Mouse (Mus musculus): ENCODE data around the gene Olfr95. TPM values are rescaled to one million over a fixed set of nuclear protein-coding genes. Genes with fewer than 3 reads are reported as not detected.
A peak's percentile ranks its signal among the peaks of the same experiment; 100 is the strongest.

Olfr95 gene
- polyA plus RNA-seq, 1 experiment from 2014 or later = not detected

DNA sequence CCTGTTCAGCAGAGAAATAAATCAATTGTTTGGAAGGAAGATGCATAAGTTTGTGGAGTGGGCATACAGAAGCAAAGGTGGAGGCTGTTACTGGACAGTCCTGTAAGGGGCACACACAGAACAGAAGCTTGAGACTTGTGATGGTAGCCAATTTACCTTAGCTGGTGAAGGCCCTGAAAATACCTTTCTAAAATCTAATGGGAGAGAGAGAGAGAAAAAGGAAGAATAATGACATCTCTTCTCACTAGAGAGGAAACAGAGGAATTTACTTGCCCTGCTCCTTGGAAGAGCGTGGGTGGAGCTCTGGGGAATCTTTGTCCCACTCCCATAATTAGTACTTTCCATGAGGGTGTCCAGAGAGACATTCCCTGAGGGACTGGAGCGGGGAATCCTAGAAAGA lies 12.0 kb downstream of the Olfr95 start, which contains the start of gene Olfr94:
Gene Olfr94, minus strand, starts transcription at position 101 of the 400 bp plus-strand sequence.
- Histone ChIP-seq H3K4me2 (no peak within 1 kb of the TSS), H3K27me3 (replicated peaks) (peaks cover 12% of the 10 kb centered on the region; the same call in 1 of the 2 replicates), H3K27ac (no peak within 1 kb of the TSS), H3K36me3 (replicated peaks) (no peaks in the 10 kb centered on the region), H3K9me3 (no peaks in the 10 kb centered on the region), H3K9ac (no peak within 1 kb of the TSS), H3K4me1 (peaks cover 7% of the 10 kb centered on the region; the same call in 1 of the 2 replicates), H3K4me3 (no peak within 1 kb of the TSS)
- ATAC-seq (replicated peaks) = no peak
- 80% methylated on average over 2 of the region's 2 CpGs for WGBS

DNA sequence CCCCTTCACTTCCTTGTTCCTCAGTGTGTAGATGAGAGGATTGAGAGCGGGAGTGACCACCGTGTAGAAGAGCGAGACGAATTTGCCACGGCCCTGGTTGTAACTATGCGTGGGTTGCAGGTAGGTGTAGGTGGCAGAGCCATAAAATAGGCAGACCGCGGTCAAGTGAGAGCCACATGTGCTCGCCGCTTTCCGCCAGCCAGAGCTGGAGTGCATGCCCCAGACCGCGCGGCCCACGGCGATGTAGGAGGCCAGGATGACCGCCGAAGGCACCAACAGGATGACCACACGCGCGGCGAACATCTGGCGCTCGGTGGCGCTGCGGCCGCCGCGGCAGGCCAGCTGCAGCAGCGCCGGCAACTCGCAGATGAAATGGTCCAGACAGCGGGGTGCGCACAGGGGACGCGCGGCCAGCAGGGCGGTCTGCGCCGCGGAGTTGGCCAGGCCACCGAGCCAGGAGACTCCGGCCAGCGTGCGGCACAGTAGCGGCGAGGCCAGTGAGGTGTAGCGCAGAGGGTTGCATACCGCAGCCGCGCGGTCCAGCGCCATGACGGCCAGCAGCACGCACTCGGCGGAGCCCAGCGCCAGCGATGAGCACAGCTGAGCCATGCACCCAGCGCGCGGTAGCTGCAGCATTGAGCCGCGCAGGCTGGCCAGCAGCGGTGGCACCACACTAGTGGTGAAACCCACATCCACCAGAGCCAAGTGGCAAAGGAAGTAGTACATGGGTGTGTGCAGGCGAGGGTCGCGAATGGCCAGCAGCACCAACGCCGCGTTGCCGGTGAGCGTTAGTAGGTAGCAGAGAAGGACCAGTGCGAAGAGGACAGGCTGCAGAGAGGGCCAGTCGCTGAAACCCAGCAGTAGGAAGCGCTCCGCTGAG lies 15.8 kb downstream of the Olfr95 start:
- H3K27me3 ChIP-seq (replicated peaks) = peaks cover 12% of the 10 kb centered on the region; the same call in 1 of the 2 replicates
- H3K4me2 ChIP-seq = peak overlapping the region; percentile 91
- WGBS = under 1% methylated on average over 77 of the region's 77 CpGs
- H3K4me3 ChIP-seq = peak overlapping the region; percentile 75
- H3K4me1 ChIP-seq = peaks cover 7% of the 10 kb centered on the region; the same call in 1 of the 2 replicates
- H3K36me3 ChIP-seq (replicated peaks) = no peaks in the 10 kb centered on the region
- H3K9ac ChIP-seq = peak overlapping the region; percentile 73
- H3K27ac ChIP-seq = peak overlapping the region; percentile 78
- ATAC-seq (replicated peaks) = peak; percentile 94
- H3K9me3 ChIP-seq = no peaks in the 10 kb centered on the region

DNA sequence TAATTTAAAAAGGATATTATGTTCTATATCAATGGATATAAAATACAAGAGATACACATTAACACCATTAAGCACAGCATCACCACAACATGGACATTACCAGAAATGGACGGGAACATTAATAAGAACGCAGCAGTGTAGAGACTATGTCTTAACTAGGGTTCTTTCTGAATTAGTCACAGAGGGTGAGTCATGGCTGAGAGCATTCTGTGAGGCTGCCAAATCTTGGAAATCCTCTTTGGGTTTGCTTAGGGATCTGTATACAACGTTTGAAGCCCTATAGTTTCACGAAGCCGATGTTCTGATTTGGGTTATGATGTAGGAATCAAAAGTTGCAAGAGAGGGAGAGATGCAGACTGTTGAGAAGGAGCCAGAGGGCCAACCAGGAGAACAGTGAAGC lies 18.1 kb downstream of the Olfr95 start:
- whole genome bisulfite sequencing = 90% methylated on average over 5 of the region's 5 CpGs
- Histone ChIP-seq H3K27ac (no peak overlapping the region), H3K36me3 (replicated peaks) (no peaks in the 10 kb centered on the region), H3K9ac (no peak overlapping the region), H3K4me1 (peaks cover 7% of the 10 kb centered on the region; the same call in 1 of the 2 replicates), H3K4me3 (no peak overlapping the region), H3K4me2 (no peak overlapping the region), H3K9me3 (no peaks in the 10 kb centered on the region), H3K27me3 (replicated peaks) (peaks cover 12% of the 10 kb centered on the region; the same call in 1 of the 2 replicates)
- no peak for ATAC-seq (replicated peaks)

DNA sequence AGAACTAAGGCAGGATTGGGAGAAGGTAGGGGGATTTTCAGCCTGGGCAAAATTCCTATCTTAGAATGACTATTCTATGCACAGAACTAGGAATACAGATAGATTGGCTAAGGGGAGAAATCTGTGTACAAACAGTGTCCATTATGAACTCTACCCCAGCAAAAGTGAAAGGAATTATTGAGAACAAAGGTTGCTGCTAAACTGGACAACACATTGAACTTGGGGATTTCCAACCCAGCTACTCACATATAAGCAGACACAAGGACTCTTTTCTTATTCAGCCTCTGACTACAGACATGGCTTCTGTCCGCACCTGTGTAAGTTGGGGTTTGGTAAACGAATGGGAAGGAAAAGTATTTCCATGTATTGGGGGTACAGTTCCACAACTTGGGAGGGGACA lies 19.3 kb downstream of the Olfr95 start, which contains the start of gene Ubd:
Gene Ubd, plus strand, starts transcription at position 237 of the 400 bp plus-strand sequence.
- 90% methylated on average over 2 of the region's 2 CpGs for WGBS
- ATAC-seq (replicated peaks) = no peak
- Histone ChIP-seq H3K4me3 (no peak within 1 kb of the TSS), H3K4me1 (peaks cover 7% of the 10 kb centered on the region; the same call in 1 of the 2 replicates), H3K27me3 (replicated peaks) (peaks cover 10% of the 10 kb centered on the region; the same call in 1 of the 2 replicates), H3K4me2 (no peak within 1 kb of the TSS), H3K36me3 (replicated peaks) (no peaks in the 10 kb centered on the region), H3K9me3 (no peaks in the 10 kb centered on the region), H3K9ac (no peak within 1 kb of the TSS), H3K27ac (no peak within 1 kb of the TSS)

DNA sequence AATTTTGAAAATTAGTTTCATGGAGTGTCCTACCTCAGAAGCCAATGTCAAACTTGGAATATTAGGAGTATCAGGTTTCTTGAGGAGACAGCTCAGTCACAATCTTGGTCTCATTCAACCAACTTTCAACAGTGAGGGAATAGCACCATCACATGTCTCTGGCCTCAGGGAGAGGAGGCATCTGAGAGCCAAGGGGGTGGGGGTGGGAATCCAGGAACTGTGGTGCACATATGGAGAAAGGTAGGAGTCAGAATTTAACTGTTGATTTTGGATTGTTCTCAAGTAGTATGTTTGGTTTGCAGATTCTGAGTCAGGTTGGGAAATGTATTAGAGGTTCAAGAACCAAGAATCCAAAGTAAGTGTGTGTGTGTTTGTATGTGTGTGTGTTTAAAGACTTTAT lies 19.9 kb downstream of the Olfr95 start:
- Histone ChIP-seq H3K4me1 (peaks cover 5% of the 10 kb centered on the region; the same call in 1 of the 2 replicates), H3K27me3 (replicated peaks) (0 out of 2 replicates have a peak, but pooled peaks cover 4% of the 10 kb centered on the region), H3K36me3 (replicated peaks) (no peaks in the 10 kb centered on the region), H3K9me3 (no peaks in the 10 kb centered on the region), H3K9ac (no peak overlapping the region), H3K27ac (no peak overlapping the region), H3K4me2 (no peak overlapping the region), H3K4me3 (no peak overlapping the region)
- ATAC-seq (replicated peaks) = no peak

DNA sequence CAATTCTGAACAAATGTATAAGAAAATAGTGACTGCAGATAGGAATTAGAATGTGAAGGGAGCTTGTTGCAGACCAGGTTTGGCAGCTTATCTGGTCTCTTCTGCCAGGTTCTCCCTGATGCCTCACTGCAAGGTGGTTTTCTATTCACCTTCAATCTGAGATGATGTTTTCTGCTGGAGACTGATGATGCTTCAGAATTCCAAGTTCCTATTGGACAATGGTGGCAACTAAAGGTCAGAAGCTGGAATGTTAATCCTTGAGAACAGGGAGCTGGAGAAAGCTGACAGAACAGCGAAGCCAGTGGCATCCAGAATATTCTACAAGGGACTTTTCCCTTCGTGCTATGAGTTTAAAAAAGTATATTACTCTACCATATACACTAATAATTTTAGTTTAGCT lies 22.2 kb downstream of the Olfr95 start:
- no peaks in the 10 kb centered on the region for H3K27me3 ChIP-seq (replicated peaks)
- ATAC-seq (replicated peaks) = 0 out of 2 replicates have a peak, but pooled peaks have one; percentile 50
- H3K9me3 ChIP-seq = no peaks in the 10 kb centered on the region
- no peak overlapping the region for H3K27ac ChIP-seq
- WGBS = 25% methylated on average over 2 of the region's 2 CpGs
- H3K4me1 ChIP-seq = no peaks in the 10 kb centered on the region
- H3K36me3 ChIP-seq (replicated peaks) = no peaks in the 10 kb centered on the region
- H3K4me3 ChIP-seq = no peak overlapping the region
- no peak overlapping the region for H3K9ac ChIP-seq
- no peak overlapping the region for H3K4me2 ChIP-seq

DNA sequence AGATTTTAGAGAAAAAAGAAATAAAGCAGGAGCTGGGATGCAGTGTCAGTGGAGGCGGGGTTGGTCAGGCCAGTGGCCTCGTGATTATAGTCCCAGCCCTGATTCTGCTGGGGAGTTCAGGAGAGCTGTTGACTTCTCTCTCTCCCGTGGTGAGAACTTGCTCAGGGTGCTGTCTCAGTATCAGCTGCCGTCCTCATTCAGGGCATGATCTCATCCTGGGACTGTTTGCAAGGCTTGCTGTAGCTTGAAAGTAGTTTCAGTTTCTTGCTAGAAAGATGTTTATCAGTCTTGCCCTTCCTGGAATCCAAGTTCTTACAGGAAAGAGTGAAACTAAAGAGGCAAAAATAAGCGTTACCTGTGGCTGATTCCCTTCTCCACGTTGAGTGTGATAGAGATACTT lies 27.4 kb downstream of the Olfr95 start:
- H3K4me1 ChIP-seq = no peaks in the 10 kb centered on the region
- no peaks in the 10 kb centered on the region for H3K27me3 ChIP-seq (replicated peaks)
- H3K36me3 ChIP-seq (replicated peaks) = no peaks in the 10 kb centered on the region
- WGBS = 60% methylated on average over 6 of the region's 6 CpGs
- no peak for ATAC-seq (replicated peaks)
- no peak overlapping the region for H3K9ac ChIP-seq
- no peaks in the 10 kb centered on the region for H3K9me3 ChIP-seq
- no peak overlapping the region for H3K4me3 ChIP-seq
- no peak overlapping the region for H3K27ac ChIP-seq
- H3K4me2 ChIP-seq = no peak overlapping the region

DNA sequence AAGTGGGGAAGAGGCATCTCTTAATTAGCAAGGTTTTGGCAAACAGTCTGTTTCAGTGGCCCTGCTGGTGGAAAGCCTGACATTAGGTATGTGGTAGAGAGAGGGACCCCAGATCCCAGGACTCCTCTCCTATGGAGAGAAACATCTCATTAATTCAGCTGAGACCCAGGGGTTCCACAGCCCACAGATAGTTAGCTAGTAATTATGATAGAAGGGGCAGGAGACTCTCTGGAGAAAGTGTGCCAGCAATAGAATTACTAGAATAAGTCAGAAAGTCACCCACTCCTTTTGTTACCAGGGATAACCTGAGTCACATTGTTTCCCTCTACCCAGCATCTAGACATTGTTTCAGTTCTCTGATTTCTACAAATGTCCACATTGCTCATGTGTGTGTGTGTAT lies 51.5 kb downstream of the Olfr95 start, which contains the start of gene Olfr93:
Gene Olfr93, minus strand, starts transcription at position 101 of the 400 bp plus-strand sequence.
- no peaks in the 10 kb centered on the region for H3K4me1 ChIP-seq
- no peak within 1 kb of the TSS for H3K27ac ChIP-seq
- H3K36me3 ChIP-seq (replicated peaks) = no peaks in the 10 kb centered on the region
- no peak for ATAC-seq (replicated peaks)
- no peak within 1 kb of the TSS for H3K4me3 ChIP-seq
- no peaks in the 10 kb centered on the region for H3K9me3 ChIP-seq
- H3K4me2 ChIP-seq = no peak within 1 kb of the TSS
- no peak within 1 kb of the TSS for H3K9ac ChIP-seq
- H3K27me3 ChIP-seq (replicated peaks) = no peaks in the 10 kb centered on the region

Other genes with a start within 250 kb of the Olfr95 start
- 0.40 and 0.68 TPM in 2 replicates for gene 2410137M14Rik, start 231.9 kb downstream of the Olfr95 start, polyA plus RNA-seq (2015; fragmentation: Nextera tagmentation; extraction: Ambion mirVana)
- 3.4 and 3.8 TPM in 2 replicates for gene H2-M5, start 223.6 kb downstream of the Olfr95 start, polyA plus RNA-seq (2015; fragmentation: Nextera tagmentation; extraction: Ambion mirVana)
- gene Zfp57, start 212.0 kb downstream of the Olfr95 start, polyA plus RNA-seq (2015; fragmentation: Nextera tagmentation; extraction: Ambion mirVana) = 289 and 324 TPM in 2 replicates
- gene Mog, start 189.7 kb downstream of the Olfr95 start, polyA plus RNA-seq (2015; fragmentation: Nextera tagmentation; extraction: Ambion mirVana) = 2.4 and 3.7 TPM in 2 replicates
- 86.4 and 88.8 TPM in 2 replicates for gene Gabbr1, start 167.2 kb downstream of the Olfr95 start, polyA plus RNA-seq (2015; fragmentation: Nextera tagmentation; extraction: Ambion mirVana)
- 0.06 TPM in 1 of 2 replicates, not detected in the other for gene Olfr90, start 124.6 kb downstream of the Olfr95 start, polyA plus RNA-seq (2015; fragmentation: Nextera tagmentation; extraction: Ambion mirVana)
- not detected in 2 replicates for gene Olfr91, start 114.8 kb downstream of the Olfr95 start, polyA plus RNA-seq (2015; fragmentation: Nextera tagmentation; extraction: Ambion mirVana)
- gene Olfr92, start 93.0 kb downstream of the Olfr95 start, polyA plus RNA-seq (2015; fragmentation: Nextera tagmentation; extraction: Ambion mirVana) = not detected in 2 replicates
- not detected in 2 replicates for gene Olfr93, start 51.6 kb downstream of the Olfr95 start, polyA plus RNA-seq (2015; fragmentation: Nextera tagmentation; extraction: Ambion mirVana)
- not detected in 2 replicates for gene Ubd, start 19.2 kb downstream of the Olfr95 start, polyA plus RNA-seq (2015; fragmentation: Nextera tagmentation; extraction: Ambion mirVana)
- 0.10 and 0.26 TPM in 2 replicates for gene Olfr94, start 12.1 kb downstream of the Olfr95 start, polyA plus RNA-seq (2015; fragmentation: Nextera tagmentation; extraction: Ambion mirVana)
- gene Olfr96, start 7.0 kb upstream of the Olfr95 start, polyA plus RNA-seq (2015; fragmentation: Nextera tagmentation; extraction: Ambion mirVana) = not detected in 2 replicates
- gene Olfr97, start 24.2 kb upstream of the Olfr95 start, polyA plus RNA-seq (2015; fragmentation: Nextera tagmentation; extraction: Ambion mirVana) = not detected in 2 replicates
- not detected in 2 replicates for gene Olfr98, start 50.6 kb upstream of the Olfr95 start, polyA plus RNA-seq (2015; fragmentation: Nextera tagmentation; extraction: Ambion mirVana)
- 1.3 and 1.6 TPM in 2 replicates for gene H2-M3, start 57.1 kb upstream of the Olfr95 start, polyA plus RNA-seq (2015; fragmentation: Nextera tagmentation; extraction: Ambion mirVana)
- gene Olfr99, start 70.3 kb upstream of the Olfr95 start, polyA plus RNA-seq (2015; fragmentation: Nextera tagmentation; extraction: Ambion mirVana) = not detected in 2 replicates
- not detected in 2 replicates for gene Olfr101, start 91.2 kb upstream of the Olfr95 start, polyA plus RNA-seq (2015; fragmentation: Nextera tagmentation; extraction: Ambion mirVana)
- not detected in 2 replicates for gene Olfr102, start 103.9 kb upstream of the Olfr95 start, polyA plus RNA-seq (2015; fragmentation: Nextera tagmentation; extraction: Ambion mirVana)
- not detected in 2 replicates for gene Olfr103, start 126.6 kb upstream of the Olfr95 start, polyA plus RNA-seq (2015; fragmentation: Nextera tagmentation; extraction: Ambion mirVana)
- gene Olfr104-ps, start 146.5 kb upstream of the Olfr95 start, polyA plus RNA-seq (2015; fragmentation: Nextera tagmentation; extraction: Ambion mirVana) = not detected in 2 replicates
- not detected in 2 replicates for gene Olfr105-ps, start 165.9 kb upstream of the Olfr95 start, polyA plus RNA-seq (2015; fragmentation: Nextera tagmentation; extraction: Ambion mirVana)
- gene Olfr106-ps, start 177.3 kb upstream of the Olfr95 start, polyA plus RNA-seq (2015; fragmentation: Nextera tagmentation; extraction: Ambion mirVana) = not detected in 2 replicates
- not detected in 2 replicates for gene Olfr107, start 186.1 kb upstream of the Olfr95 start, polyA plus RNA-seq (2015; fragmentation: Nextera tagmentation; extraction: Ambion mirVana)
- not detected in 2 replicates for gene Olfr108, start 232.4 kb upstream of the Olfr95 start, polyA plus RNA-seq (2015; fragmentation: Nextera tagmentation; extraction: Ambion mirVana)
- not detected in 2 replicates for gene Olfr109, start 245.8 kb upstream of the Olfr95 start, polyA plus RNA-seq (2015; fragmentation: Nextera tagmentation; extraction: Ambion mirVana)